In genomic region chr13:29912251-29912650, GRCm38 (mm10) we compare ENCODE assay signal across 16 mouse cellular contexts.
"Had no signal": no experiment of that assay in that cellular context is flagged by ENCODE, and none has a peak within 500 bp of the region (broad histone marks: within the 10 kb centered on the region; RNA-seq: fewer than 3 reads in every experiment).

No protein-coding gene starts in this region.

- H3K27me3 ChIP-seq: neural tube, embryonic 13.5 days; neural tube, embryonic 15.5 days; stomach, embryonic 15.5 days had no signal

- H3K4me2 ChIP-seq: neural tube, embryonic 13.5 days; neural tube, embryonic 15.5 days; stomach, embryonic 15.5 days had no signal

- H3K4me1 ChIP-seq: neural tube, embryonic 13.5 days; neural tube, embryonic 15.5 days; stomach, embryonic 15.5 days had no signal

- H3K27ac ChIP-seq: neural tube, embryonic 13.5 days; neural tube, embryonic 15.5 days; stomach, embryonic 15.5 days; stomach, postnatal 0 days had no signal

- H3K9me3 ChIP-seq: neural tube, embryonic 13.5 days; neural tube, embryonic 15.5 days; stomach, embryonic 15.5 days had no signal

- DNase-seq: retina, postnatal 1 day; right cerebral cortex, adult 18-20 months; right cerebral cortex, postnatal 14 days; right cerebral cortex, postnatal 25 days; right cerebral cortex, postnatal 4 days; spleen, adult 18-20 months; thymus, adult 18-20 months; thymus, adult 2 months; thymus, postnatal 14 days; thymus, postnatal 25 days; thymus, postnatal 36 days; thymus, postnatal 4 days had no signal

- H3K4me3 ChIP-seq: neural tube, embryonic 13.5 days; neural tube, embryonic 15.5 days; stomach, embryonic 15.5 days had no signal

- H3K9ac ChIP-seq: neural tube, embryonic 13.5 days; neural tube, embryonic 15.5 days; stomach, embryonic 15.5 days had no signal
